Mouse (Mus musculus) left cerebral cortex, postnatal 4 days (tissue): Measurements from ENCODE around the gene Utrn. TPM values are rescaled to one million over a fixed set of nuclear protein-coding genes. Genes with fewer than 3 reads are reported as not detected.
A peak's percentile ranks its signal among the peaks of the same experiment; 100 is the strongest.

Experiments
- DNase-seq: peaks from one replicate; pipeline ENCODE4 v3.0.0-alpha.2; 2022
- intact Hi-C: fragments of 180-260 bp; cut with DNase I; formaldehyde crosslinking; loops from one replicate; pipeline ENCODE4 v1.15.1; 2025
- total RNA-seq, 2 experiments: library from RNA; stranded (reverse); gene quantifications; 2 replicates each; pipeline ENCODE4 v1.2.3; 2021

Gene Utrn
- total RNA-seq, 2 experiments from 2014 or later: 32.1 to 34.6 TPM

GRCm38 (mm10) chr10:12874577-12875277 is 5.6 kb upstream of the Utrn start:
- intact Hi-C loops: no loop called here

DNA sequence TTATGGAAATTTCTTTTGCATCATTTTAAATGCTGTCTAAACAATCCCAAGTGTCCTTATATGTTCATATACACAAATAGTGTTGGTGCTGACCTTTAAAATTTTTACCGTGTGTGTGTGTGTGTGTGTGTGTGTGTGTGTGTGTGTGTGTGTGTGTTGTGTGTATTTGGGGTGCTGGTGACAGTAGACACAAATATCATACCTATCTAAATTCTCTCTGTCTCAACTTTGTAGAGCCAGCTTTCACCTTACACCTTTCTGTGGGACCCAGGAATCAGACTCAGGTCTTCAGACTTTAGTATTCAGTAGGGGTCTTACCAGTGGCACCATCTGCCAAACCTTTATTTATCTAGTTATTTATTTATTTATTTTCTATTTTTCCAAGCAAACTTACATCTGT is 681 bp upstream of the Utrn start:
- no peak for DNase-seq
- intact Hi-C loops: no loop called here

More at GRCm38 (mm10) chr10:12874577-12875277, 5.6 kb upstream of the Utrn start:
- DNase-seq: no peak

DNA sequence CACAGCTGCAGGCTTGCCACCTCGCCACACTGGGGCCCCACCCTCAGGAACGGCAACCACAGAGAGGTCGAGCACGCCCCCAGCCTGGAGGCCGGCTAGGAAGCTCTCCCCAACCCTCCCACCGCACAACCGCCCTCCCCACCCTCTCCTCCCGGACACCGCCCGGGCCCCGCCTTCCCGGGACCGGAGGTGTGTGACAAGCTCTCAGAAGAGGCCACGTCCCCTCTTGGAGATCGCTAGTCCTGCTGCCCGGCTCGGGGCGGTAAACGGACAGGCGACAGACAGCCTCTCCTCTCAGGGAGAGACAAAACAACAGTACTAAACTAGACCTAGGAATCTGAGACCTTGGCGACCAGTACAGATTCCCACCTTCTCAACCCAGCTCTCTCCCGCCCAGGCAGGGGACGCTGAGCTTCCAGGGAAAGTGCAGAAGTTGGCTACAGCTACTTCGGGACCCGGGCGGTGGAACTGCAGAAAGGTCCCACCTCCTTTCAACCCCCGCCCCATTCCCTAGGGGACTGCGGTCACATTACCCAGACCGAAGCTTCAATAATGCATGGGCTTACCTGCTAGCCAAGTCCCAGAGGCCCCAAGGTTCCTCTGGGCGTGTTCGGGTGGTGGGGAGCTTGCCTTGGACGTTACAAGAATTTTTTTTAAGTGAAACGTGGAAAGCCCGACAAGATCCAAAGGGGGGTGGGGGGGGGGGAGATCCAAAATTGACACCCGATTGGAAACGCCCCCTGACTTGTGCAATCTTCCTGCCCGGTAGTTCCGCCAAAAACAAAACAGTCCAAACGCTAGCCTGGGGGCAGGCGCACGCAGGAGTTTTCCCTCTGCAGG is 756 bp downstream of the Utrn start:
- DNase-seq: peak; percentile 53

DNA sequence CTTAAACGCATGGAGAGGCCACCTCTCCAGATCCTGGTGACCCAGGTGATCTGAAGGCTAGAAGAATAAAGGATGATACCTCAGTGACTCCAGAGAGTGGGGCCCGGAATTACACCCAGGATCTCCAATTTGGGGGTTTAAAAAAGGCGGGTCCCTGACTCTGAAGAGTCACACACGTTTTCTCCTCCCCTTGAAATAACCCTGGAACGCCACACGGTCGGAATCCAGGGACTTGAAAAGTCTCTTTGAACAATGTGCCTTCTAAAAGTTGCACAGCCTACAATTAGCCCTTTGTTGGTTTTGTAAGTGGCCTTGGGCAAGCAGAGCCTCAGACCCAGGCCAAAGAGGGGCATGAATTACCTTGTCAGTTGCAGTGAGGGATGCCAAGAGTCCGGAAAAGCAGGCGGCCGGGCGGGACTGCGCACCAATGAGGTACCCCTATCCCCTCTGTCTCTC is 1.4 kb downstream of the Utrn start:
- DNase-seq: no peak
- intact Hi-C loops: no loop called here

More for the DNA sequence above, 756 bp downstream of the Utrn start:
- intact Hi-C loops: no loop called here

DNA sequence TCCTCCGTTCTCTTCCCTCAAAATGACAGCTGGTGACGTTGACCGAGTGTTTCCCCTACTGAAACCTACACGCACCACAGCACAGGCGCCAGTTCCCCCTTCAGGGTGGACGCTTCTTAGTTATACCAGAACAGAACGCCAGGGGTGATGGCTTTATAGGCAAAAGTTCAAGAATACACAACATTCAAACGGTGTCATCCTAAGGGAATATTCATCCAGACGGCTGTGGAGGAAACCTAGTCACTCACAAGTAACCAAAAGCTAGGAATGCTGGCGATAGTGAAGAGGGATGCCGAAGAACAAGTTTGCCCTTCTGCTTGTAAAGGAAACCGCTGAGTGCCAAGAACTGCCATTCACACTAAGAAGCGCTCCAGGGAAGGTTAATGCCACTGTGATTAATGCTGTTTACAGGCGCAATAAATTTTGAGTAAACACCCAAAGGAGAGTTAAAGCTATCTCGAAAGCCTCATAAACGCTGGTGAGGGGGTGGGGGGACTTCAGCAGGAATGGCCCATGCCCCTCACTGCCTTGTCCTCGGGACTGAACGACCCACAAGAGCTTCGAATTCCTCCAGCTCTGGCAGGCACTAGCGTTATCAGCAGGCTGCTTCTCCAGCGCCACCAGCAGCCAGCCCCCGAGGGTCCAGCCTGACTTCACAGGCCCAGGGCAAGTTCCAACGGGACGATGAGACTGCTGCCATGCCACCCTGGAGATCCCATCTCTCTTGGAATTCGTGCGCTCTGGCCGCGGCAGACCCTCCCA is 2.0 kb downstream of the Utrn start:
- DNase-seq: peak; percentile 42
- intact Hi-C loops: no loop called here

GRCm38 (mm10) chr10:12865201-12865600 is 4.0 kb downstream of the Utrn start:
- no peak for DNase-seq
- intact Hi-C loops: no loop called here

- no peak for DNase-seq
- intact Hi-C loops: no loop called here
Observed at GRCm38 (mm10) chr10:12863581-12863980, 5.6 kb downstream of the Utrn start.

GRCm38 (mm10) chr10:12862047-12862446 is 7.1 kb downstream of the Utrn start:
- DNase-seq: no peak
- intact Hi-C loops: no loop called here

DNA sequence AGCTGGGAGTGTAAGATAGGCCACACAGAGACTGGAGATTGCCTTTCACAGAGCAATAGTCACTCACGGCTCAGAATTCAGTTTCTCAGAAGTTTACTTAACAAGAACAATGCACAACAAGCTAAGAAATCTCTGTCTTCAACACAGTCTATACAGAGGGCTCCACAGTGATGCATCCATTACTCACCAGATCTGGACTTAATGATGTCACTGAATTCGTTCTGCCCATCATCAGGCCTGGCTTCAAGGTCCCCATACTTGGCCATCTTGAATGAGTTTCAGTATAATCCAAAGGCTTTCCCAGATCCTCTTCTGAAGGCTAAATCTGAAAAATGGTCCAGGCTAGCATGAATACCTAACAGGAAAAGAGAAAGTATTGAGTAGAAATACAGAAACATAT is 7.8 kb downstream of the Utrn start:
- DNase-seq: no peak
- intact Hi-C loops: no loop called here

GRCm38 (mm10) chr10:12860765-12861164 is 8.4 kb downstream of the Utrn start:
- no peak for DNase-seq
- intact Hi-C loops: no loop called here

DNA sequence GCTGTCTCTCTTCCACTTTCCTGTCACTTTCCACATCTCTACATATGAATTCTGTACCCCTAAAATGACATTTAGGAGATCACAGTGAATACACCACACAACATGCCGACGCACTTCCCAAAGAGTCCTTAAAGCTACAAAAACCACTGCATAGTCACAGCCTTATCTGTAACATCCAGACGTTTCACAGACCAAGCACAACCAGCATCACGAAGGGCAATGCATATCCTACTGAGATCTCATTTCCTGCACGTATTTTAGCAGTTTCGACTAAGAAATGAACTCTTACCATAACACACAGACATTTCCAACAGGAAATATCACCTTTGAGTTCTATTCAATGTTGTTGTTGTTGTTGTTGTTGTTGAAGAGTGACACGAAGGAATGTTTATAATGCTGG is 8.8 kb downstream of the Utrn start:
- DNase-seq: no peak
- intact Hi-C loops: no loop called here

- no peak for DNase-seq
- intact Hi-C loops: no loop called here
Observed at GRCm38 (mm10) chr10:12858017-12858416, 11.1 kb downstream of the Utrn start.

- intact Hi-C loops: no loop called here
- peak; percentile 21 for DNase-seq
Observed at GRCm38 (mm10) chr10:12854298-12854697, 14.9 kb downstream of the Utrn start.

GRCm38 (mm10) chr10:12853776-12854175 is 15.4 kb downstream of the Utrn start:
- DNase-seq: no peak
- intact Hi-C loops: no loop called here

DNA sequence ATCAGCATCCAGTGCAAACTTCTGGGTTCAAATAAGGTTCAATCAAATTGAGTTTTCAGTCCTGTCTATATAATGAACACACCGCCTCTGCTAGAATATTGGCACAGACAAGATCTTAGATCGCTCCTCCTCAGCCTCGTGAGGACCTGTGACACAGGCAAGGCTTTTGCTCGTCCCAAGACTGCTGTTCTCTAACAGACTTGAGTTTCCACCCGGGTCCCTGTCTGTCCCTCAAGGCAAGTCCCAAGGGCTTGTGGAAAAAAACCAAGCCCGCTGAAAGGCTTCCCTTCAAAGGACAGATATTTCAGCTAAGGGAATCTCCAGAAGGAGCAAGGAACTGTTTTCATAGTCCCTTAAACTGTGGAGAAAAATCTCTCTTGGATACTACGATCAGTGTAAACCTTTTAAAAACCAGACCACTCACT is 16.0 kb downstream of the Utrn start:
- DNase-seq: no peak
- intact Hi-C loops: no loop called here

DNA sequence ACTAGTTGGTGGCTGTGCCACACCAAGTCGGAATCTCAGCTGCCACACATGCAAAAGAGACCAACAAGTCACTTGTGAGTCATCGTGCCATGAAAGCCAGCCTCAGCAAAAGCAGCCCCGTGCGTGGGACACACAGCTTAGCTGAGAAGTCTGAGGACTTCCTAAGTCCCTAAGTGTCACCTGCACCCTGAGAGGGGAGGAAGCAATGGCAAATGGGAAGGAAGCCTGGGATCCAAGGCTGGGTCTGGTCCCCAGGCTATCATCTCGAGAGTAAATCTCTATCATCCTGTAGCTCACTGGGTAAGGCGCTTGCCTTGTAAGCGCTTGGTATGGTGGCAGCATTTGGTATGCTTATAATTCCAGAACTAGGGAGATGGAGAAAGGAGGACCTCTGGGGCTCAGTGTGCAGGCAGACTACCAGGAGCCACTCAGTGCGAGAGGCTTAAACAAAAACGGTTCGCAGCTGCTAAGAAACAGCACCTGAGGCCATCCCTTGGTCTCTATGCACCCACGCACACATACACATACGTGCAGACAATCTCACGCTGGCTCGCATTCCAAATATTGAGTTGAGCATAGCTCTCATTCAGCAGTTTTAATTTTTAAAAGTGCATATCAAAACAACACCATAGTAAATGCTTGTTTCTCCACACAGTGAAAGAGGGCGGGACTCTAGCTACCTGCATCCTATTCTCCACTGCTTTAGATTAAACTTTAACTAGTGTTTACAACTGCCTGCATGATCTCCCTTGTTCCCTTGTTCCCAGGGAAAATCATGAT is 16.6 kb downstream of the Utrn start:
- intact Hi-C loops: no loop called here
- DNase-seq: no peak

- DNase-seq: no peak
- intact Hi-C loops: no loop called here
Observed at GRCm38 (mm10) chr10:12850781-12851471, 18.2 kb downstream of the Utrn start.

DNA sequence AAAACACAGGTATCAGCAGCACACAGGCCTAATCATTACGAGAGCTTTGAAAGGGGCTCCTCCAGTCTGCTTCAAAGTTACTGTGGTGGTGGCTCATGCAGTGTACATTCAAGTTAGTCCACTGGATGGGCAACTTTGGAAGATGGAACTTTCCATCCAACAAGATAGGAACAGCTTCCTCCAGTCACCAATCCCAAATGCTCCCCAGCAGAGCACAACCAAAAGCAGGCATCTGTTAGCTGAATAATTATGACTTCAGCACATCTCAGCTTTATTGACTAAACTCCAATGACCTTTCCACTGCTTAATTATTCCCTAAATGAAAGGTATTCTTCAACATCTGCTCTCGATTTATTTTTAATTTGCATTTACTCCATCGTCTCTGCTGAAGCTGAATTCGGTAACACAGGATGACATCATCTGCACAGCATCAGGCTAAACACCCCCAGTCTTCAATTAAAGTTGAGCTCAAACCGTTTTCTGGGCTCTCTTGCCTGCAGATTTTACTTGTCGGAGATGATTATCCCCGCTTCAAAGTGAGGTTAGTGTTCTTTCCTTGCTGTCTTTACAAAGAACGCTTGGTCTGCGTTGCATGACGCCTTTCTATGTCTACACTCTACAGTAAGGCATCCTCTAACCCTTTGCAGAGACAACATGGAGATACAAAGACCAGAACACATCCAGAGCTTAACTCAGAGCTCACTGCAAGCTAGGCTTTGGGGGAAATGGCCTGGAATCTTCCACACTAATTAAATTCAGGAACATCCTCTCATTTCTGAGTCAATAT is 20.6 kb downstream of the Utrn start:
- no peak for DNase-seq
- intact Hi-C loops: no loop called here

GRCm38 (mm10) chr10:12842543-12842942 is 26.6 kb downstream of the Utrn start:
- intact Hi-C loops: no loop called here
- DNase-seq: no peak
